Mouse (Mus musculus) embryonic fibroblast, embryonic 13.5 days (primary cell): Measurements from ENCODE around the gene Fam3c.

Experiments
- CTCF ChIP-seq: IDR thresholded peaks from 2 replicates; pipeline ENCODE4 v1.5.1; 2011; ENCODE audit warnings: mild to moderate bottlenecking, control low read depth, low read length, moderate library complexity, borderline replicate concordance; ENCODE audit not compliant: insufficient read depth
- POLR2A ChIP-seq: IDR thresholded peaks from 2 replicates; pipeline ENCODE4 v1.6.1; 2011; ENCODE audit warnings: low read depth, mild to moderate bottlenecking, control low read depth, low read length, moderate library complexity

- TF ChIP-seq CTCF (no peak), POLR2A (no peak)
These were observed 73.6 kb downstream of the Fam3c start for GRCm38 (mm10) chr6:22282405-22282804.
